Mouse (Mus musculus) liver (tissue): ENCODE results near the gene Asic5.

Experiments
- DNase-seq: peaks from one replicate; pipeline ENCODE4 v3.0.0-alpha.2; 2020; ENCODE audit warnings: mixed read lengths

Asic5 gene

GRCm38 (mm10) chr3:81981990-81982389, at the start of gene Asic5:
Asic5 (plus strand) TSS chr3:81982290.
- no peak for DNase-seq

GRCm38 (mm10) chr3:81933348-81933747, 48.7 kb upstream of the Asic5 start:
- no peak for DNase-seq

DNA sequence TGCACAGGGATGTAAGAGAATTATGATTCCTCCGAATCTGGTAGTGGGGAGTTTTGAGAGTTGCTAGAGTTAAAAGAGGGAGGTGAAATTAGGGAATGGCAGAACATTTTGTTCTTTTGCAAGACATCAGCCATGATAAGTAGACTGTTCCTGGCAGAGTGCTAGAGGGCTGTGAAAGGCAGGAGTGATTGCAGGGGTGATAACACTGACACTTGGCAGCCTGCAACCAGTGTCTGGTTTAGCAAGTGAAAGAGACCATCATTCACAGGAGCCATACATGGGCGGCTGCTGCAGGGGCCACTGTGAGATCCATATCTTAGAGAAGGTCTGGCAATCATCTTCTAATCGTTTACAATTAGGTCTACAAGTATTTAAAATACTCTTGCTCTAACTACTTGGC, 43.2 kb upstream of the Asic5 start:
- DNase-seq = no peak

GRCm38 (mm10) chr3:81942341-81942740, 39.7 kb upstream of the Asic5 start:
- no peak for DNase-seq

DNA sequence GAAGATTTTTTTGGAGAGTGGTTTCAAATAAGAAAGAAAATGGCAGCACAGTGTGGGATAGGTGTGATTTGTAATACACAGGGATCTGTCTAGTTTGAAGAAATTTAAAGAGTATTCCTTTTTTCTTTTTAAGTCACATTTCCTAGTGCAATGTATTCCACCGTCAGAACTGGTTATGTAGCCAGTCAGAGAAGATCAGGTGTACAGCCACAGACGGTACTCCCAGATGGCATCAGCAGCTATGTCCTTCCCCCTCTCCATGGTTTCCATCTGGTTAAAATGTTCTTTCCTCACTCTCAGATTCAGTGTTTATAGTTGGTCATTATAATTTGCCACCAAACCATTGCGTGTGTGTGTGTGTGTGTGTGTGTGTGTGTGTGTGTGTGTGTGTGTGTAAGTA, 39.0 kb upstream of the Asic5 start:
- DNase-seq = no peak

DNA sequence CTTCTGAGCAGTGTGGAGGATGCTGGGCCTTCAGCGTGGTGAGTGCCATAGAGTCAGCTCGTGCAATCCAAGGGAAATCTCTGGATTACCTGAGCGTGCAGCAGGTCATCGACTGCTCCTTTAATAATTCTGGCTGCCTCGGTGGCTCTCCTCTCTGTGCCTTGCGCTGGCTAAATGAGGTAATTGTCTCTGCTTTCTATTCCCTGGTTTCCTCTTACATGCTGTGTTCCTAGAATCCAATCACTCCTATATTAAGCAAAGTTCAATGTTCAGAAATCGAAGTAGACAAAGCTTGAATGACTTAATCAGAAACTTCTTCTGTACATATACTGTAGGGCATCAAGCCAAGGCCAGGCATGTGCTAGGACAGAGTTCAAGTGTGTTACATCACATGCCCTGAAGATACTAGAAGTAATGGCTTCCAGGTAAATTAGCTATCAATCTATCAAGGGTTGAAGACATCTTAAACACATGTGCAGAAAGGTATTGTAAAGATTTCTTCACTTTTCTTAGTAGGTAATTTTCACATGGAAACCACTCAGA, 37.2 kb upstream of the Asic5 start:
- DNase-seq = no peak

- no peak for DNase-seq
Observed at GRCm38 (mm10) chr3:81949048-81949447, 33.0 kb upstream of the Asic5 start.

- no peak for DNase-seq
Observed at GRCm38 (mm10) chr3:81951785-81952184, 30.3 kb upstream of the Asic5 start.

DNA sequence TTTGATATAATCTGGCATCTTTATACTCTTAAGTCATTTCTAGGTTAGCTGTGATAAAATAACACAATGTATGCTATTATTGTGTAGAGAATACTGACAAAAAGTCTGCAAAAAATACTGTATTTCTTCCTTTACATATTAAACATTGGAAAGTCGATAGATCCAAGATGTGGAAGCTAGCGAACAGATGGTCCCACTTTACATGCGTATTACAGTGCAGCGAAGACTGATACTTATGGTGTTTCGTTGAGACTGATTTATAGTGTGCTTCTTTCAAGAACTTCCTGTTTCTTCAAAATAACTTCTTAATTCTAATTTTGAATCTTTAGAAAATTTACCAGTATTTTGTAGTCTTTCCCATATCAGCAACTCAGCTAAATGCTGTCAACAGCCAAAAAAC, 24.6 kb upstream of the Asic5 start:
- DNase-seq = no peak

GRCm38 (mm10) chr3:81961336-81961735, 20.8 kb upstream of the Asic5 start:
- no peak for DNase-seq

GRCm38 (mm10) chr3:81963768-81964167, 18.3 kb upstream of the Asic5 start:
- DNase-seq = no peak

GRCm38 (mm10) chr3:81964596-81964995, 17.5 kb upstream of the Asic5 start:
- DNase-seq = no peak

GRCm38 (mm10) chr3:81975607-81976006, 6.5 kb upstream of the Asic5 start:
- DNase-seq = no peak

DNA sequence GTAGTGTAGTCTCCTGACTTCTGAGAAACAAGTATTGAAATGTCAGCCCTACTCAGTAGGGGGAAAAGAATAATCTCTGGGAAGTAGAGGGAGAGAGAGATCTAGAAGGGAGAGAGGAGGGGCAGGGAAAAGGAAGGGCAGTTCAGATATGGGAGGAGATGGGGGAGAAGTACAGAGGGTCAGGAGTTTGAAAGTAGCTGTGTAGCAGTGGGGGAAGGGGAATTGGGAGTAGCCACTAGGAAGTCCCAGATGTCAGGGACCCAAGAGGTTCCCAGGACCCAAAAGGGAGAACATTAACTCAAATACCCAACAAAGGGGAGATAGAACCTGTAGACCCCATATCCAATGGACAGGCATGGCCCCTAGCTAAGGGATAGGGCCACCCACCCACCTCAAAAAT, 6.0 kb upstream of the Asic5 start, which contains the start of gene Tdo2:
Gene Tdo2 (minus strand): TSS at position 101 of the 400 bp plus-strand sequence.
- DNase-seq = no peak

- no peak for DNase-seq
Observed at GRCm38 (mm10) chr3:81981576-81981975, 514 bp upstream of the Asic5 start.

DNA sequence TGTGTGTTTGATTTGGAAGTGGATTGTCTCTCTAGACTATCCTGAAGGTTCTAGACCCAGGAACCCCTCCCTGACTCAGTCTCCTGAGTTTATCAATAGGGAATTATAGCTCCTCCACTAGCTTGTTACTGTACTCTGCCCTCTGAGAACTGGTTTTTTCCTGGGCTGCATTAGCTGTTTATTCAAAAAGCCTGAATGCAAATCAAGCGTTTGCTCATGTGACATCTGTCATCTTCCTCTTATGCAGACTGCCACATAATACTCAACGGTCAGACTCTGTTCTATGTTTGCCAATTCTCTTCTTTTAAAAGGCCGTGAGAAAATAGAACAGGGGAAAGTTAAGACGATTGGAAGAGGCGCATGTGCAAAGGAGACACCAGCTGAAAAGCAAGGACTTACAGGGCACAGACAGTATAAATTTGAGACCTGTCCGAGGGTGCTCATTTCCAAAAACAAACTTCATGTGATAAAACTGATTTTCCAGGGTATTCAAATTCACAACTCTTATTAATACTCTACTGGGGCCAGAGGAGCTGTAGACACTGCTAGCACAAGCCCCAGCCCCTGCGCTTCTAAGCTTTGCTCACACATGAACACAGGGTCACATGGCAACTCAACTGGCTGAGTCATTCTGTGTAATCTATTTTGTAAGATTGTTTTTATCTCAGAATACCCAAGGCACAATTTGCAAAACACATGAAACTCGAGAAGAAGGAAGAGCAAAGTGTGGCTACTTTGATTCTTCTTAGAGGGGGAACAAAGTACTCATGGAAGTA, 1.2 kb downstream of the Asic5 start:
- no peak for DNase-seq

DNA sequence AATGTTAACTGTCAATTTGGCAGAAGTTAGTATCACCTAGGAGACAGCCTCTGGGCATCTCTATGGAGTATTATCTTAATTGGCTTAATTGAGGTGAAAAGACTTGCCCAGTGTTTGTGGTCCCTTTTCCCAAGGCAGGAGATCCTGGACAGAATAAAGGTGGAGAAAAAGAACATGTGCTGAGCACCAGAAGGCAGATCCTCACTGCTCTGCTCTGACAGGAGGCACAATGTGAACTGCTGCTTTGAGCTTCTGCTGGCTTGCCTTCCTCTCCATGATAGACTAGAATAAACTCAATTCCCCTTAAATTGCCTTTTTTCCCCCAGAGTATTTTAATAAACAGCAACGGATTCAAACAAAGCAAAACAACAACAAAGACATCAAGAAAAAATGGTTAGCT, 3.0 kb downstream of the Asic5 start:
- DNase-seq = no peak

GRCm38 (mm10) chr3:81986103-81986502, 4.0 kb downstream of the Asic5 start:
- DNase-seq = no peak

DNA sequence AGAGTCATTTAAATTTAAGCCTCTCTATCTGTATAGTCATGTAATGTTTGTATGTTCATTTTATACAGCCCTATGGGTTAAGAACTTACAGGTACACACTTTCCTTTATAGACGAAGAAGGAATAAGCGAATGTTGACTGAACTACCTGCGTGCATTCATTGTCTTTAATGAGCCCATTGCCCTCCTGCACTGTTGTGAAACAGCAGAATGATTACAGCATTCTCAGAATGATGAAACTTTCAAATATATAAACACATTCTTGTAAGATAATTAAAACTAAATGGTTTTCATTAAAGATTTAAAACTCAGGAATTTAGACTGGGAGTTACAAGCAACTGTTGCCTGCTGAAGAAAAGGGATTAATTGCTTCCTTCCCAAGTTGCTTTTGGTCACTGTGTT, 5.5 kb downstream of the Asic5 start:
- no peak for DNase-seq

GRCm38 (mm10) chr3:81989692-81990141, 7.6 kb downstream of the Asic5 start:
- no peak for DNase-seq

- DNase-seq = no peak
Observed at GRCm38 (mm10) chr3:81990531-81990930, 8.4 kb downstream of the Asic5 start.

DNA sequence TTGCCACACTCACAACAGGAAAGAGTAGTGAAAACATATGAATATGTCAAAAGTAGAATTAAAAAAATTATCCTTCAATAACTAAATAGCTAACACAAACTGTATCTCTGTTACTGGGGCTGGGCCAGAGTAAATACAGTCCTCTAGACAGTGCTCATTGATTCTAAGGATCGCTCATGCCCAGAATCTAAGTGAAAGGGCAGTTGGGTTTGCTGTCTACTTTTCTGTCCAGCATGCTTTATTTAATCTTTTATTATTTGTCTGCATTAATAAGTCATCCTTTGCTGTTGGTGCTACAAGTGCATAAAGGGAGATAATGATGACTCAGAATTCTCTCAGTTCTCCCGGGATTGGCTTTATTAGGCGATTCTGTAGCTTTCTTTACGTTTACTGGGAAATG, 13.3 kb downstream of the Asic5 start:
- no peak for DNase-seq

GRCm38 (mm10) chr3:81995988-81996387, 13.9 kb downstream of the Asic5 start:
- no peak for DNase-seq

- DNase-seq = no peak
Observed at GRCm38 (mm10) chr3:82007002-82007401, 24.9 kb downstream of the Asic5 start.
